Mouse (Mus musculus): ENCODE measurements at regions not wholly inside any gene's neighbourhood (a gene's known extent, or its start where the extent isn't known, plus 50 kb on each side); places are given as distances from the start of the nearest gene placed in this dataset.

GRCm38 (mm10) chr13:112101421-112101756 is 186.9 kb upstream of the Ankrd55 start:
- Histone ChIP-seq H3K79me2 (ENCODE audit: control insufficient read depth, insufficient read depth) (no peaks in the 10 kb centered on the region), H3K4me2 (ENCODE audit: low read depth) (peak overlapping the region; percentile 71), H3K36me3 (ENCODE audit: control insufficient read depth, insufficient read depth) (no peaks in the 10 kb centered on the region), H3K4me3 (peak overlapping the region; percentile 22), H3K27me3 (ENCODE audit: control insufficient read depth, insufficient read depth, insufficient read length) (no peaks in the 10 kb centered on the region), H3ac (ENCODE audit: control insufficient read depth, insufficient read length) (no peak overlapping the region)
- TF ChIP-seq POLR2AphosphoS2 (IDR thresholded peaks at IDR 0.05; ENCODE audit: insufficient read length, low read depth) (no peak), MYOD1 (IDR thresholded peaks at IDR 0.05; ENCODE audit: control insufficient read depth in 1 of 3, insufficient read length in 2 of 3, low read depth in 2 of 3) (peak in 1 of 3 experiments; percentile 55), REST (IDR thresholded peaks at IDR 0.05; ENCODE audit: insufficient read depth, insufficient read length) (no peak), TCF3 (IDR thresholded peaks at IDR 0.05; ENCODE audit: insufficient read length, low read depth) (no peak), MAX (IDR thresholded peaks at IDR 0.05; ENCODE audit: low read depth) (no peak), POLR2A (IDR thresholded peaks at IDR 0.05; ENCODE audit: insufficient read length, low read depth) (no peak)

- Histone ChIP-seq H3ac (ENCODE audit: control insufficient read depth, insufficient read length) (no peak overlapping the region), H3K4me2 (ENCODE audit: low read depth) (no peak overlapping the region), H3K27me3 (ENCODE audit: control insufficient read depth, insufficient read depth, insufficient read length) (no peaks in the 10 kb centered on the region), H3K4me3 (no peak overlapping the region), H3K79me2 (ENCODE audit: control insufficient read depth, insufficient read depth) (no peaks in the 10 kb centered on the region), H3K36me3 (ENCODE audit: control insufficient read depth, insufficient read depth) (no peaks in the 10 kb centered on the region)
- TF ChIP-seq TCF12 (IDR thresholded peaks at IDR 0.05; ENCODE audit: insufficient read depth, poor library complexity, severe bottlenecking) (no peak), USF1 (IDR thresholded peaks at IDR 0.05; ENCODE audit: low read depth) (peak; percentile 35), POLR2A (IDR thresholded peaks at IDR 0.05; ENCODE audit: insufficient read length, low read depth) (no peak)
Measured at GRCm38 (mm10) chr13:112105953-112106352, 182.3 kb upstream of the Ankrd55 start.

- H3ac ChIP-seq (ENCODE audit: control insufficient read depth, insufficient read length) = no peak overlapping the region
- no peaks in the 10 kb centered on the region for H3K36me3 ChIP-seq (ENCODE audit: control insufficient read depth, insufficient read depth)
- no peak overlapping the region for H3K4me3 ChIP-seq
- H3K79me2 ChIP-seq (ENCODE audit: control insufficient read depth, insufficient read depth) = no peaks in the 10 kb centered on the region
- peaks cover 6% of the 10 kb centered on the region for H3K27me3 ChIP-seq (ENCODE audit: control insufficient read depth, insufficient read depth, insufficient read length)
- no peak for TF ChIP-seq SRF (IDR thresholded peaks at IDR 0.05; ENCODE audit: control insufficient read depth, insufficient read length, low read depth)
- TF ChIP-seq MYOD1 (IDR thresholded peaks at IDR 0.05; ENCODE audit: control insufficient read depth in 1 of 3, insufficient read length in 2 of 3, low read depth in 2 of 3) = no peak
- no peak for TF ChIP-seq POLR2A (IDR thresholded peaks at IDR 0.05; ENCODE audit: insufficient read length, low read depth)
- no peak for TF ChIP-seq E2F4 (IDR thresholded peaks at IDR 0.05; ENCODE audit: insufficient read depth)
- TF ChIP-seq MYOG (IDR thresholded peaks at IDR 0.05; ENCODE audit: control insufficient read depth in 1 of 3, insufficient read depth in 1 of 3, insufficient read length in 2 of 3, low read depth in 2 of 3) = no peak
- no peak for TF ChIP-seq USF1 (IDR thresholded peaks at IDR 0.05; ENCODE audit: low read depth)
- TF ChIP-seq REST (IDR thresholded peaks at IDR 0.05; ENCODE audit: insufficient read depth, insufficient read length) = no peak
- no peak for TF ChIP-seq TCF12 (IDR thresholded peaks at IDR 0.05; ENCODE audit: insufficient read depth, poor library complexity, severe bottlenecking)
- TF ChIP-seq POLR2AphosphoS2 (IDR thresholded peaks at IDR 0.05; ENCODE audit: insufficient read length, low read depth) = no peak
- TF ChIP-seq TCF3 (IDR thresholded peaks at IDR 0.05; ENCODE audit: insufficient read length, low read depth) = no peak
- no peak for TF ChIP-seq MAX (IDR thresholded peaks at IDR 0.05; ENCODE audit: low read depth)
- H3K4me2 ChIP-seq (ENCODE audit: low read depth) = no peak overlapping the region
Measured at GRCm38 (mm10) chr13:112114741-112115201, 173.5 kb upstream of the Ankrd55 start.

- H3ac ChIP-seq (ENCODE audit: control insufficient read depth, insufficient read length) = no peak overlapping the region
- H3K27me3 ChIP-seq (ENCODE audit: control insufficient read depth, insufficient read depth, insufficient read length) = peaks cover 6% of the 10 kb centered on the region
- no peak overlapping the region for H3K4me2 ChIP-seq (ENCODE audit: low read depth)
- H3K36me3 ChIP-seq (ENCODE audit: control insufficient read depth, insufficient read depth) = no peaks in the 10 kb centered on the region
- no peak overlapping the region for H3K4me3 ChIP-seq
- no peaks in the 10 kb centered on the region for H3K79me2 ChIP-seq (ENCODE audit: control insufficient read depth, insufficient read depth)
- no peak for TF ChIP-seq TCF3 (IDR thresholded peaks at IDR 0.05; ENCODE audit: insufficient read length, low read depth)
Measured at GRCm38 (mm10) chr13:112116101-112116726, 172.0 kb upstream of the Ankrd55 start.

- Histone ChIP-seq H3K36me3 (ENCODE audit: control insufficient read depth, insufficient read depth) (no peaks in the 10 kb centered on the region), H3K4me2 (ENCODE audit: low read depth) (no peak overlapping the region), H3ac (ENCODE audit: control insufficient read depth, insufficient read length) (no peak overlapping the region), H3K27me3 (ENCODE audit: control insufficient read depth, insufficient read depth, insufficient read length) (no peaks in the 10 kb centered on the region), H3K79me2 (ENCODE audit: control insufficient read depth, insufficient read depth) (no peaks in the 10 kb centered on the region), H3K4me3 (no peak overlapping the region)
- TF ChIP-seq MYOD1 (IDR thresholded peaks at IDR 0.05; ENCODE audit: control insufficient read depth in 1 of 3, insufficient read length in 2 of 3, low read depth in 2 of 3) (no peak), POLR2A (IDR thresholded peaks at IDR 0.05; ENCODE audit: insufficient read length, low read depth) (no peak), MYOG (IDR thresholded peaks at IDR 0.05; ENCODE audit: control insufficient read depth in 1 of 3, insufficient read depth in 1 of 3, insufficient read length in 2 of 3, low read depth in 2 of 3) (no peak), TCF12 (IDR thresholded peaks at IDR 0.05; ENCODE audit: insufficient read depth, poor library complexity, severe bottlenecking) (no peak), E2F4 (IDR thresholded peaks at IDR 0.05; ENCODE audit: insufficient read depth) (no peak), CEBPB (IDR thresholded peaks at IDR 0.05; ENCODE audit: insufficient read depth, poor library complexity, severe bottlenecking) (no peak), REST (IDR thresholded peaks at IDR 0.05; ENCODE audit: insufficient read depth, insufficient read length) (no peak), MAX (IDR thresholded peaks at IDR 0.05; ENCODE audit: low read depth) (no peak), TCF3 (IDR thresholded peaks at IDR 0.05; ENCODE audit: insufficient read length, low read depth) (no peak), USF1 (IDR thresholded peaks at IDR 0.05; ENCODE audit: low read depth) (no peak), POLR2AphosphoS2 (IDR thresholded peaks at IDR 0.05; ENCODE audit: insufficient read length, low read depth) (no peak), SRF (IDR thresholded peaks at IDR 0.05; ENCODE audit: control insufficient read depth, insufficient read length, low read depth) (no peak)
Measured at GRCm38 (mm10) chr13:112118564-112118963, 169.7 kb upstream of the Ankrd55 start.

All from myocyte (in vitro differentiated cells).